Mouse (Mus musculus): ENCODE measurements around the gene Actc1. TPM values are rescaled to one million over a fixed set of nuclear protein-coding genes. Genes with fewer than 3 reads are reported as not detected.

Gene Actc1
- polyA plus RNA-seq (2015; fragmentation: Nextera tagmentation; extraction: Ambion mirVana): 15,141 and 15,377 TPM in 2 replicates

DNA sequence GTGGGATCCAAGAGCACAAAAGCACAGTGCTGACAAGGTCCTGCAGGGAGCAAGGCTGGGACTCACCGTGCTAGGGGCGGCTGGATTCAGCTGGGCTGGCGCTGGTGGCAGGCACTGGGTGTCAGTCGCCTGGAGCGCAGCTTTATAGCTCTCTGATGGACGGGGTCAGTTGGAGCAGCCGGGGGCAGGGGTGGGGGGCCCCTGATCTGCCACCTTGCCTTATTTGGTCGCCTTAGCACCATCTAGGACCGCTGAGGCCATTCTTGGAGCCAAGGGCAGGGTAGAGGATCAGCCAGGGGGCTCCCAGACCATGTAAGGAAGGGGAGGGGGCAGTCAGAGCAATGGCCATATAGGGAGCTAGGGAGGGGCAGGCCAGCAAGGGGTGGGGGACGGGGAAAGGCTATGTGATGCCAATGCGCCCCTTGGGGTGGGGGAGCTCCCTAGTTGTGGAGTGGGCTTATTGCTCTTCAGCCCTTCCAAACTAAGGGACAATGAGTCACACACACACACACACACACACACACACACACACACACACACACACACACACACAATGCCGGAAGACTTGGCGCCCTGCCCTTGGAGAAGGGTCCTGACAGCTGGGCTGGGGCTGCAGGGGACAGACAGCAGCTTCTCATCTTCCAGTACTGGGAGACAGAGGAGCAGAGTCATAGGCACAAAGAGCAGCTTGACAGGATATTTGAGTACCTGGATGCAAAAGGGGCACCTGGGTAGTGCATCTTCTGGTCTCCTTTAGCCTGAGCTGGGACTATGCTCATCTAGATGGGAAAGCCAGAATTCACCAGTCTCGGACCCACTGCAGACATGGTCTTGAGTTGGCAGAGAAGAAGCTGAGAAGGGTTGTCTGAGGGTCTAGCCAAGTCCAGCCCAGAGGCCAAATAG is at the start of gene Actc1:
Gene Actc1, minus strand, starts transcription at position 853 of the 903 bp plus-strand sequence.
- Histone ChIP-seq H3K4me2 (ENCODE audit: low read depth, low read length) (peak within 1 kb of the TSS; percentile 69), H3K36me3 (ENCODE audit: control insufficient read depth, insufficient read depth) (peaks cover 5% of the 10 kb centered on the region; the same call in 1 of the 2 replicates), H3K27ac (ENCODE audit: low read length) (peak within 1 kb of the TSS; percentile 98), H3K27me3 (ENCODE audit: control insufficient read depth, insufficient read depth, low read length) (no peaks in the 10 kb centered on the region), H3K9me3 (replicated peaks; ENCODE audit: control insufficient read depth, low read length) (no peaks in the 10 kb centered on the region), H3K4me3 (ENCODE audit: low read length) (peak within 1 kb of the TSS; percentile 58), H3K9ac (ENCODE audit: low read length) (peak within 1 kb of the TSS; percentile 84), H3K4me1 (ENCODE audit: control insufficient read depth, insufficient read depth, low read length) (peaks cover 3% of the 10 kb centered on the region; the same call in 1 of the 2 replicates)
- peak; percentile 75 for ATAC-seq (replicated peaks; ENCODE audit: extremely low read depth, insufficient read depth, low FRiP score)
- 11% methylated on average over 14 of the region's 14 CpGs for WGBS

DNA sequence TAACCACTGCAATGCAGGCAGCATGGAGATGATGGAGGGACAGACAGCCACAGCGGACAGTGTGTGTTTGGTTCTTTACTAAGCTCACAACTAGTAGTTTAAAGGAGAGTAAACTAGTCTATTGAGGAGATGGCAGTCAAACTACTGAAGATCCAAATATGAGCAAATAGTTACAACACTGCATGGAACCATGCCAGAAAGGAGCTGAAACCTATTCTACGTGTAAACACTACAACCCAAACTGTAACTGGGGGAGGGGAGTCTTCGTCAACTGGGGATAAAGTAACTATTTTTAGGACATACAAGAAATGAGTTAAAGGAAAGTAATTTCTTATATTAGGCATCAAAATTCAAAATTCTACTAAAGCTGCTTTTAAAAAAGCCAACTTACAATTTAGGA is 49.1 kb upstream of the Actc1 start:
- 80% methylated on average over 3 of the region's 3 CpGs for WGBS
- Histone ChIP-seq H3K27ac (ENCODE audit: low read length) (no peak overlapping the region), H3K4me2 (ENCODE audit: low read depth, low read length) (no peak overlapping the region), H3K9ac (ENCODE audit: low read length) (no peak overlapping the region), H3K36me3 (ENCODE audit: control insufficient read depth, insufficient read depth) (peaks cover 36% of the 10 kb centered on the region), H3K4me1 (ENCODE audit: control insufficient read depth, insufficient read depth, low read length) (peaks cover 5% of the 10 kb centered on the region; the same call in 1 of the 2 replicates), H3K9me3 (replicated peaks; ENCODE audit: control insufficient read depth, low read length) (no peaks in the 10 kb centered on the region), H3K27me3 (ENCODE audit: control insufficient read depth, insufficient read depth, low read length) (no peaks in the 10 kb centered on the region), H3K4me3 (ENCODE audit: low read length) (no peak overlapping the region)
- ATAC-seq (replicated peaks; ENCODE audit: extremely low read depth, insufficient read depth, low FRiP score): no peak

DNA sequence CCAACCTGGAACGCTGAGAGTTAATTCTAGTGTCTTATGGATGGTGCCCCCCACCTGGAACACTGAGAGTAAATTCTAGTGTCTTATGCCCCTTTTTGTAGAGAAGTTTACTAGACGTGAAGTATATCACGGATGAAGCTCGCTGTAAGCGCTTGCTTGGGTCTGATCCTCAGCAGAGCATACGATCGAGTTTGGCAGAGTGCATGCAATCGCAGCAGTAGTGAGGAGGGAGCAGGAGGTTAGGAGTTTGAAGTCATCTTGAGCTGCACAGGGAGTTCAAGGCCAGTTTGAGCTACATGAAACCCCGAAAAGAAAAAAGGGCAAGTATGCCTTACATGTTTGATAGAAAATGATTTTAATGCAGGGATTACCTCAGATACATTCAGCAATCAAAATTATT is 47.5 kb upstream of the Actc1 start:
- H3K27ac ChIP-seq (ENCODE audit: low read length): no peak overlapping the region
- H3K4me2 ChIP-seq (ENCODE audit: low read depth, low read length): no peak overlapping the region
- WGBS: 90% methylated on average over 9 of the region's 9 CpGs
- H3K36me3 ChIP-seq (ENCODE audit: control insufficient read depth, insufficient read depth): peaks cover 30% of the 10 kb centered on the region
- no peaks in the 10 kb centered on the region for H3K9me3 ChIP-seq (replicated peaks; ENCODE audit: control insufficient read depth, low read length)
- no peaks in the 10 kb centered on the region for H3K27me3 ChIP-seq (ENCODE audit: control insufficient read depth, insufficient read depth, low read length)
- H3K4me3 ChIP-seq (ENCODE audit: low read length): no peak overlapping the region
- H3K9ac ChIP-seq (ENCODE audit: low read length): no peak overlapping the region
- ATAC-seq (replicated peaks; ENCODE audit: extremely low read depth, insufficient read depth, low FRiP score): no peak
- H3K4me1 ChIP-seq (ENCODE audit: control insufficient read depth, insufficient read depth, low read length): peaks cover 5% of the 10 kb centered on the region; the same call in 1 of the 2 replicates

DNA sequence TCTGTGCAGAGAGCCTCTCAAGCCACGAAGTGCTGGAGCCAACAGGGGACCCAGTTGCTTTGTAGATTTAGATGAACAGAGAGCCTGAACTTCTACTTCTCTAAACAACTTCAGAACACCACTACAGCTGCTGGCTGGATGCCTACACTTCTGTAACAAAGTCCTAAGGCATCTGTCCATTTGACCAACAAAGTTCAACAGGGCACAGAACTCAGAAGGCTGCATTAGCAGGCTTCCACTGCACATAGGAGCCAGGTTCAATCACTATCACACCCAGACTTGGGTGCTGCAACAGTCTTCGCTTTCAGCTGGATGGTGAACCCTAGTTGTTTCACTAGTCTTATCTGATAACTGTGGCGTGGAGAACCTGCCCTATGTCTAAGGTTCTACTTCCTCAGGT is 46.5 kb upstream of the Actc1 start:
- no peaks in the 10 kb centered on the region for H3K27me3 ChIP-seq (ENCODE audit: control insufficient read depth, insufficient read depth, low read length)
- WGBS: 78% methylated on average over 3 of the region's 3 CpGs
- 0 out of 2 replicates have a peak, but pooled peaks have one; percentile 11 for ATAC-seq (replicated peaks; ENCODE audit: extremely low read depth, insufficient read depth, low FRiP score)
- no peak overlapping the region for H3K4me3 ChIP-seq (ENCODE audit: low read length)
- H3K27ac ChIP-seq (ENCODE audit: low read length): no peak overlapping the region
- H3K9ac ChIP-seq (ENCODE audit: low read length): no peak overlapping the region
- H3K4me2 ChIP-seq (ENCODE audit: low read depth, low read length): no peak overlapping the region
- peaks cover 7% of the 10 kb centered on the region; the same call in 1 of the 2 replicates for H3K4me1 ChIP-seq (ENCODE audit: control insufficient read depth, insufficient read depth, low read length)
- no peaks in the 10 kb centered on the region for H3K9me3 ChIP-seq (replicated peaks; ENCODE audit: control insufficient read depth, low read length)
- peaks cover 22% of the 10 kb centered on the region for H3K36me3 ChIP-seq (ENCODE audit: control insufficient read depth, insufficient read depth)

DNA sequence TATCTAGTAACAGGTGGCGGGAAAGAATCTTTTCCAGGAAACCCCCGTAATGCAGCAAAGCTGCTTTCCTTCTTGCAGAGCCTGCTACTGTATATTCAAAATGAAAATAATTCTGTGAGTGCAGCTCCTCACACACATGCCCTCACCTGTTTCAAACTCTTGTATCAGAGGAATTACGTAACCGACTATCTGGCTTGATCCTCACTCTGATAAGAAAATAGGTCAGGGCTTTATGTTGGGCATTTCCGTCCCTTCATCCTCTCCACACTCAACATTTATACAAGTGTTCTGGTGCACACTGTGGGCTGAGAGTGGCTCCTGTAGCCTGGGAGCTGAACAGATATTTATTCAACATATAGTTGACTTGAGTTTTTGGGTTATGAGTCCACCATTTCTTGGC is 45.8 kb upstream of the Actc1 start:
- ATAC-seq (replicated peaks; ENCODE audit: extremely low read depth, insufficient read depth, low FRiP score): no peak; the same call in 1 of the 2 replicates
- H3K27ac ChIP-seq (ENCODE audit: low read length): no peak overlapping the region
- WGBS: 86% methylated on average over 5 of the region's 5 CpGs
- H3K9ac ChIP-seq (ENCODE audit: low read length): no peak overlapping the region
- no peak overlapping the region for H3K4me2 ChIP-seq (ENCODE audit: low read depth, low read length)
- peaks cover 7% of the 10 kb centered on the region; the same call in 1 of the 2 replicates for H3K4me1 ChIP-seq (ENCODE audit: control insufficient read depth, insufficient read depth, low read length)
- H3K36me3 ChIP-seq (ENCODE audit: control insufficient read depth, insufficient read depth): peaks cover 20% of the 10 kb centered on the region
- H3K27me3 ChIP-seq (ENCODE audit: control insufficient read depth, insufficient read depth, low read length): no peaks in the 10 kb centered on the region
- no peak overlapping the region for H3K4me3 ChIP-seq (ENCODE audit: low read length)
- no peaks in the 10 kb centered on the region for H3K9me3 ChIP-seq (replicated peaks; ENCODE audit: control insufficient read depth, low read length)

DNA sequence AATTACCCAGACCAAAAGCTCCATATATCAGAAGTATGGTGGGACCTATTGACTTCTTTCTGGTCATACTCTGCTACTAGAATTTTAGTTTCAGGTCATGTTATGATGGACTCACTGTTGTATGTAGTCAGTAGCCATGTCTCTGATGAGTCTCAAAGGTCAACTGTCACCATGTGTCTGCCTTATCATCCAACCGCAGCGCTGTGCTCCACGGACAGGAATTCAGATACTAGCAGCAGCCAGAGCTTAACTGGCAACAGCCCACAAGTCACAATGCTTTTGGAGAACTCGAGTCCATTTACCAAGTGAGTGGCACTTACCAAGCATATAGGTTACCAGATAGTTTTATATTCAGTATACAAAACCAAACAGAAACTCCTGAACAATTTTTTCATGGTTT is 44.3 kb upstream of the Actc1 start:
- Histone ChIP-seq H3K9ac (ENCODE audit: low read length) (no peak overlapping the region), H3K27ac (ENCODE audit: low read length) (no peak overlapping the region), H3K9me3 (replicated peaks; ENCODE audit: control insufficient read depth, low read length) (no peaks in the 10 kb centered on the region), H3K27me3 (ENCODE audit: control insufficient read depth, insufficient read depth, low read length) (no peaks in the 10 kb centered on the region), H3K4me1 (ENCODE audit: control insufficient read depth, insufficient read depth, low read length) (peaks cover 7% of the 10 kb centered on the region; the same call in 1 of the 2 replicates), H3K4me3 (ENCODE audit: low read length) (no peak overlapping the region), H3K4me2 (ENCODE audit: low read depth, low read length) (no peak overlapping the region), H3K36me3 (ENCODE audit: control insufficient read depth, insufficient read depth) (peaks cover 13% of the 10 kb centered on the region)
- ATAC-seq (replicated peaks; ENCODE audit: extremely low read depth, insufficient read depth, low FRiP score): peak; percentile 56; the same call in 1 of the 2 replicates
- 36% methylated on average over 4 of the region's 4 CpGs for WGBS

DNA sequence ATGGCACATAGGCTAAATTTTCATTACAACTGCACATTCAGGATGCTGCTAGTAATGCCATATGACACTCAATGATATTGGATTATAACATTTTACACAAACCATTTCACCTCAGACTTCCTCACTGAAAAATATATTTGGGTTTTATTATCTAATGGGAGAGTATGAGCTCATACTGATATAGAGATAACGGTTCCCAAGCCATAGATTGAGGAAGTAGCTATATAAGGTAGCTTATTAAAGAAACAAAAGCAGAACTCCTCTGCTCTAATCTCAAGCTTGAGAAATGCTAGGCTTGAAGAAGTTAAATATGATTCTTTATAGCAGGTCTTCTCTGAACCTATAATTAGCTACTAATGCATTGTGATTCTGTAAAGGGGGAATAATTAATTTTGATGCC is 43.2 kb upstream of the Actc1 start:
- Histone ChIP-seq H3K27ac (ENCODE audit: low read length) (no peak overlapping the region), H3K4me1 (ENCODE audit: control insufficient read depth, insufficient read depth, low read length) (peaks cover 7% of the 10 kb centered on the region; the same call in 1 of the 2 replicates), H3K4me2 (ENCODE audit: low read depth, low read length) (no peak overlapping the region), H3K9ac (ENCODE audit: low read length) (no peak overlapping the region), H3K4me3 (ENCODE audit: low read length) (no peak overlapping the region), H3K9me3 (replicated peaks; ENCODE audit: control insufficient read depth, low read length) (no peaks in the 10 kb centered on the region), H3K27me3 (ENCODE audit: control insufficient read depth, insufficient read depth, low read length) (no peaks in the 10 kb centered on the region), H3K36me3 (ENCODE audit: control insufficient read depth, insufficient read depth) (peaks cover 13% of the 10 kb centered on the region)
- 63% methylated on average over 1 of the region's 1 CpGs for whole genome bisulfite sequencing
- ATAC-seq (replicated peaks; ENCODE audit: extremely low read depth, insufficient read depth, low FRiP score): no peak

DNA sequence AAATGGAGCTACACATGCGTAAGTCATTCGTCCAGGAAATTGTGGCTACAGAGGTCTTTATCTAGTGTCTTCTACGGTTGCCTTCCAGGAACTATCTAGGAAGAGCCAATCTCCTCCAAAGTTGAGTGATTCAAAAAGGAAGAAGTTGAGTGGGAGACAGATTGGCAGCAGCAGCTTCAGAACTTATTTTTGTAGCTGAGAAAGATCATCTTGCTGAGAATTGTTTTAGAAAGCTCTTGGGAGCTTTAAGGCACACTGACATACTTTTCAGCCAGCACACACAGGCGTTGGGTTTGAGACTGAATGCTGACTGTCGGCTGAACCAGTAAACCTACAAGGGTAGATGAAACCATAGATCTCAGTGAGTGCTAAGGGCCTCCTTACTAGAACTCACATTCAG is 42.0 kb upstream of the Actc1 start:
- H3K27ac ChIP-seq (ENCODE audit: low read length): no peak overlapping the region
- peaks cover 9% of the 10 kb centered on the region; the same call in 1 of the 2 replicates for H3K4me1 ChIP-seq (ENCODE audit: control insufficient read depth, insufficient read depth, low read length)
- H3K9ac ChIP-seq (ENCODE audit: low read length): no peak overlapping the region
- no peak overlapping the region for H3K4me2 ChIP-seq (ENCODE audit: low read depth, low read length)
- no peaks in the 10 kb centered on the region for H3K27me3 ChIP-seq (ENCODE audit: control insufficient read depth, insufficient read depth, low read length)
- ATAC-seq (replicated peaks; ENCODE audit: extremely low read depth, insufficient read depth, low FRiP score): no peak
- H3K4me3 ChIP-seq (ENCODE audit: low read length): no peak overlapping the region
- 73% methylated on average over 5 of the region's 5 CpGs for WGBS
- H3K36me3 ChIP-seq (ENCODE audit: control insufficient read depth, insufficient read depth): peaks cover 4% of the 10 kb centered on the region
- H3K9me3 ChIP-seq (replicated peaks; ENCODE audit: control insufficient read depth, low read length): no peaks in the 10 kb centered on the region

DNA sequence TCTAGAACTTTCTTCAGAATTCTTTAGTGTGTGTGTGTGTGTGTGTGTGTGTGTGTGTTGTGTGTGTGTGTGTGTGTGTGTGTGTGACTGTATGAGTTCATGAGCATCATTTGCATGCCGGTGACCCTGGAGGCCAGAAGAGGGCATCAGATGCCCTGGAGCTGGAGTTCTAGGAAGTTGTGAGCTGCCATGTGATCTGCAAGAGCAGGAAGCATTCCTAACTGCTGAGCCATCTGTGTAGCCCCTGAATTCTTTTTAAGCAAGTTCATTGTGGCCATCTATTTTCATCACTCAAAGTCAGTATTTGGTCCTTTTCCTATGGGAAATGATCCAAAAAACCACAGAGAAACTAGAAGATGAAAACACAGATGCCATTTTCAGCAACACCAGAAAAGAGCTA is 41.3 kb upstream of the Actc1 start:
- ATAC-seq (replicated peaks; ENCODE audit: extremely low read depth, insufficient read depth, low FRiP score): no peak
- Histone ChIP-seq H3K27me3 (ENCODE audit: control insufficient read depth, insufficient read depth, low read length) (no peaks in the 10 kb centered on the region), H3K4me3 (ENCODE audit: low read length) (no peak overlapping the region), H3K4me2 (ENCODE audit: low read depth, low read length) (no peak overlapping the region), H3K9me3 (replicated peaks; ENCODE audit: control insufficient read depth, low read length) (no peaks in the 10 kb centered on the region), H3K9ac (ENCODE audit: low read length) (no peak overlapping the region), H3K27ac (ENCODE audit: low read length) (no peak overlapping the region), H3K36me3 (ENCODE audit: control insufficient read depth, insufficient read depth) (no peaks in the 10 kb centered on the region), H3K4me1 (ENCODE audit: control insufficient read depth, insufficient read depth, low read length) (peaks cover 7% of the 10 kb centered on the region; the same call in 1 of the 2 replicates)
- 100% methylated on average over 1 of the region's 1 CpGs for WGBS

All from heart, embryonic 16.5 days (tissue).